Mouse (Mus musculus): ENCODE data around the gene Prl3b1. TPM values are rescaled to one million over a fixed set of nuclear protein-coding genes. Genes with fewer than 3 reads are reported as not detected.

Gene Prl3b1
- total RNA-seq (2021), result not detected in 2 replicates
- long read RNA-seq, experiment 1, result 0 reads
- long read RNA-seq, experiment 2, result 0 reads

DNA sequence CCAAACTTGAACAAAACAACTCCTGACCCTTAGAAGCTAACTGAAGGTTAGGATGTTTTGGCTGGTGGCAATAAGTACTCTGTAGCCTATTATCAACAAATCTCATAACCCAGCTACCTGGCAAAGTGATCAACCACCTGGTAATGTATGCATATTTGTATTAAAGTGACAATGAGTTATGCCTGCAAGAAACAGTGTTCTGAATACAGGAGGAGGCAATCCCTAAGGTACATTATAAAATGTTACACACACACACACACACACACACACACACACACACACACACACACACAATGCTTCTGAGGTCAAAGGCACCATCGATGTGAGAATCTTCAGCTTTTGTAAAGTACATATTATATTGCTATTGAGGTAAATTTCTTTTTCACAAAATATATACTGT is at the start of gene Prl3b1:
TSS of gene Prl3b1 (plus strand) at position 301 of the 400 bp plus-strand sequence.
- DNase-seq, result no peak

DNA sequence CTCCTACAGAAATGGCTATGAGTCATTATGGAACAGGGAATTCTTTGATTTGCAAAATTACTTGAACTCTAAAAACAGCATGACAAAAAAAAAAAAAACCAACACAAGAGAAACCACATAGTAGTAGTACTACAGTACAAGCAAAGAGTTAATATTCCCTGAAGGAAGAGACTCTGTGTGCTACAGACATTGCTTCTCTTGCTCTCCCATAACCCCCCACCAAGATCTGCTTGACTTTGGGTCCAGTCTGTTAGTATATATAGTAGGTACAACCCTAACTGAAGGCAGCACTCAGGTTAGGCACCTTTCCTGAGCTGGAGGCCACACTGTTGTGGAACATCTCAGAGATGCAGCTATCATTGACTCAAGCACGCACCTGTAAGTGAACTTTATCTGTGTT is 45.3 kb upstream of the Prl3b1 start, which contains the start of gene Prl3c1:
TSS of gene Prl3c1 (plus strand) at position 301 of the 400 bp plus-strand sequence.
- no peak for DNase-seq

DNA sequence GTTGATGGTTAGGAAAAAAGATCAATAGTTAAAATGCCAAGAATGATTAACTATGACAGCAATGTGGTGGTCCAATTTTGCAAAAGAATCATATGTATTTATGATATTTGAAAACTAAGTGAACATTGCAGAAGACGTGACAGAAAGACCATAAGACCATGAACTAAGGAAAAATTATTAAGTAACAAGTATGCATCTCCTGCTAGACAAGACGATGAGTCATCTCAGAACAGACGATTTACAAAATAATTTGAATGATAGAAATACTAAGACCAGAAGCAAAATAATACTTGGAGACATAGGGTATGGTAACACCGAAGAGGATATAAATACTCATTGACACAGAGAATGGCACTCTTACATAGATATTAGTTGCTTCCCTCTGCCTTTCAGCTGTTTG is 17.5 kb downstream of the Prl3b1 start, which contains the start of gene Prl3a1:
TSS of gene Prl3a1 (plus strand) at position 301 of the 400 bp plus-strand sequence.
- DNase-seq, result no peak

Other genes with a start within 250 kb of the Prl3b1 start
- gene Prl, start 184.3 kb upstream of the Prl3b1 start, total RNA-seq (2021), result not detected in 2 replicates
- gene Prl3d1, start 147.7 kb upstream of the Prl3b1 start, total RNA-seq (2021), result not detected in 2 replicates
- not detected in 2 replicates for gene Prl3d2, start 120.1 kb upstream of the Prl3b1 start, total RNA-seq (2021)
- gene Prl3d3, start 85.1 kb upstream of the Prl3b1 start, total RNA-seq (2021), result not detected in 2 replicates
- gene Prl3c1, start 45.2 kb upstream of the Prl3b1 start, total RNA-seq (2021), result not detected in 2 replicates
- gene Prl3a1, start 17.6 kb downstream of the Prl3b1 start, total RNA-seq (2021), result not detected in 2 replicates
- not detected in 2 replicates for gene Prl6a1, start 70.8 kb downstream of the Prl3b1 start, total RNA-seq (2021)
- 0.41 and 1.5 TPM in 2 replicates for gene Prl8a2, start 103.8 kb downstream of the Prl3b1 start, total RNA-seq (2021)
- gene Prl2b1, start 149.0 kb downstream of the Prl3b1 start, total RNA-seq (2021), result not detected in 2 replicates
- not detected in 2 replicates for gene Prl8a6, start 196.8 kb downstream of the Prl3b1 start, total RNA-seq (2021)

All from adrenal gland, postnatal 14 days (tissue).